Mouse (Mus musculus) testis, adult 2 months (tissue): ENCODE data around the gene Mrps23. TPM values are rescaled to one million over a fixed set of nuclear protein-coding genes. Genes with fewer than 3 reads are reported as not detected.

Experiments used
- H3K27ac ChIP-seq: fragments of 200-500 bp; 2 replicates; pipeline ENCODE4 v1.5.1; 2012; ENCODE audit warnings: low read depth, low read length; ENCODE audit not compliant: control insufficient read depth, insufficient read depth
- H3K27me3 ChIP-seq: fragments of 200-500 bp; 2 replicates; pipeline ENCODE4 v1.6.1; 2012; ENCODE audit warnings: mild to moderate bottlenecking, low read length, moderate library complexity; ENCODE audit not compliant: control insufficient read depth, insufficient read depth
- H3K36me3 ChIP-seq: fragments of 200-500 bp; 2 replicates; pipeline ENCODE4 v1.6.1; 2012; ENCODE audit warnings: mild to moderate bottlenecking, low read length; ENCODE audit not compliant: control insufficient read depth, insufficient read depth
- H3K4me1 ChIP-seq: fragments of 200-500 bp; 2 replicates; pipeline ENCODE4 v1.6.1; 2012; ENCODE audit warnings: low read length; ENCODE audit not compliant: control insufficient read depth, insufficient read depth
- H3K4me3 ChIP-seq: fragments of 200-500 bp; 2 replicates; pipeline ENCODE4 v1.5.1; 2012; ENCODE audit warnings: low read depth, mild to moderate bottlenecking, low read length, moderate library complexity, mixed read lengths; ENCODE audit not compliant: control insufficient read depth
- CTCF ChIP-seq: fragments of 200-500 bp; IDR thresholded peaks from 2 replicates; pipeline ENCODE4 v1.5.1; 2012; ENCODE audit warnings: low read depth, mild to moderate bottlenecking, inconsistent platforms, low read length, moderate library complexity; ENCODE audit not compliant: control insufficient read depth, insufficient read depth, insufficient replicate concordance
- POLR2A ChIP-seq: fragments of 200-500 bp; IDR thresholded peaks from 2 replicates; pipeline ENCODE4 v1.6.1; 2012; ENCODE audit warnings: low read depth, mild to moderate bottlenecking, inconsistent platforms, low read length, moderate library complexity; ENCODE audit not compliant: control insufficient read depth
- polyA plus RNA-seq: library from polyadenylated mRNA; depleted of rRNA; stranded (reverse); fragments of >200 nt; gene quantifications from 2 replicates; pipeline ENCODE4 v1.2.3, GENCODE M21; 2012; rRNA removed

Gene Mrps23
- 29.8 and 46.7 TPM in 2 replicates for polyA plus RNA-seq

DNA sequence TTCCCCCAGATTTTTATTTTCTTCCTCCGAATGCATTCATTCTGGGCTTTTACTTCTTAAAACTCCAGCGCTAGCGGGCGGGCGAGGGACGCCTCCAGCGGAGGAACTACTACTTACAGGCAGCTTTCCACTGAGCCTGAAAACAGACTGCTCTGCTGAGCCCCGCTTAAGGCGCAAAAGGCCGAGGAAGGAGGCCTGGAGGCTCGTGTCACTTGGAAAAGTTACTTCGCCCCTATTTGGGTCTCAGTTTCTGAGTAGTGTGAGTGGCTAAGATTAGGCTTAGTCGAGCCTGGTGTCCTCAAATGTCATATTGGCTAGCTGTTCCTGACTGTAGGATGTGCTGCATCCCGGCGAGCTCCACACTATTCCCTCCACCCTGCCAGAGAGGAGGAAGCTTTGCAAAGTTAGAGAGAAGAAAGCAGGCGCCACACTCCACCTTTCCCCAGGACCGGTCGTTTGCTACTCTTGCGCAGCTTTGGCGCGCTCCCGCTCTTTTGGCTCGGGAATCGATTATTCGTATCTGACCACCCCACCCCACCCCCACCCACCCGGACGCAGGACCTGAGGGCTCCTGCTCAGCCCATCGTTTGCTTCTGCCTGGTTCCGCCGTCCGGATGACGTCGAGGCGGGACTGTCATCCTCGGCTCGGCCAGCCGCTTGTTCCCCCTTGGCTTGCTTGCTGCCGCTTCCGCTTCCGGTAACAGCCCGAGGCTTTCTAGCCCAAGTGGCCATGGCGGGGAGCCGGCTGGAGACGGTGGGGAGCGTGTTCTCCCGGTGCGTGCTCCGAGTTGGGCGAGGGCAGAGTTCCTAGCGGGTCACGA, at the start of gene Mrps23:
TSS of gene Mrps23 (plus strand) at position 677 of the 821 bp plus-strand sequence.
- peak within 1 kb of the TSS; percentile 87 for H3K27ac ChIP-seq
- peak; percentile 77 for TF ChIP-seq POLR2A
- TF ChIP-seq CTCF, result no peak
- peak within 1 kb of the TSS; percentile 88 for H3K4me3 ChIP-seq

DNA sequence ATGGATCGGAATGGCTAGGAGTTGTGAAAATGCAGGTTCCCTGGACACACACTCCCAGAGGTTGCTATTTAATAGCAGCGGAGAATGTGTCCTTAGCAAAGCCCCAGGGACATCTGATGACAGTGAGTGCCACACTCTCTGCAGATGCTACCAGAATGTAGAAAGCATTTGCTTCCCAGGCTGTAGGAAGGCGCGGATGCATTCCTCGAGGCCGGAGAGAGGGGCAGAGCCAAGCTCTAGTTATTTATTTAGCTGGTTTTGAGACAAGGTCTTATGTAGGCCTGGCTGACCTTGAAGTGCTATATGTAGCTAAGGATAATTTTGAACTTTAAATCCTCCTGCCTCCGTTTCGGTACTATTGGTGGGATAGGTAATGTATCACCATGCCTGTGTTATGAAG, 49.7 kb upstream of the Mrps23 start:
- Histone ChIP-seq H3K4me3 (no peak overlapping the region), H3K27me3 (no peaks in the 10 kb centered on the region), H3K36me3 (no peaks in the 10 kb centered on the region), H3K27ac (no peak overlapping the region), H3K4me1 (peaks cover 2% of the 10 kb centered on the region)
- no peak for TF ChIP-seq POLR2A
- TF ChIP-seq CTCF, result no peak

More for the DNA sequence above, at the start of gene Mrps23:
- H3K4me1 ChIP-seq, result peaks cover 7% of the 10 kb centered on the region
- H3K27me3 ChIP-seq, result no peaks in the 10 kb centered on the region
- no peaks in the 10 kb centered on the region; the same call in 1 of the 2 replicates for H3K36me3 ChIP-seq

DNA sequence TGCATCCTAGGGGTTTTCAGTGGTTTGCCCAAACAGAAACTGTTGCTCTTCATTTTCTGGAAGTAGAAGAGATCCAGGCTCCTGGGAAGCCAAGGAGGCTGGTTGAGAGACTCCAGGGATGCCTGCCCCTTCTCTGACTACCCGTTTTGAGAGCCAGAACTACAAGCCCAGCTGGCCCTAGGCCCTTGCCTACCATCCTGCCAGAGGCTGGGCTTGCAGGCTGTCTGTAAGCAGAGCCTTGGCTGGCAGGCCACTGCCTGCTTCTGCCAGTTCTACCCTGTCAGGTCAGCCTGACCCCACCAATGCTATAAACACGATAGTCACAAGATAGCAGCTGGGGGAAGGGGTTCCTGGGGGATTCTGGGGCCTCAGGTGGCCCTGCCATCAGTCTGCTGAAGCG, 48.7 kb upstream of the Mrps23 start:
- Histone ChIP-seq H3K27ac (no peak overlapping the region), H3K4me1 (peaks cover 3% of the 10 kb centered on the region), H3K27me3 (no peaks in the 10 kb centered on the region), H3K4me3 (no peak overlapping the region), H3K36me3 (no peaks in the 10 kb centered on the region)
- TF ChIP-seq POLR2A, result no peak
- no peak for TF ChIP-seq CTCF

DNA sequence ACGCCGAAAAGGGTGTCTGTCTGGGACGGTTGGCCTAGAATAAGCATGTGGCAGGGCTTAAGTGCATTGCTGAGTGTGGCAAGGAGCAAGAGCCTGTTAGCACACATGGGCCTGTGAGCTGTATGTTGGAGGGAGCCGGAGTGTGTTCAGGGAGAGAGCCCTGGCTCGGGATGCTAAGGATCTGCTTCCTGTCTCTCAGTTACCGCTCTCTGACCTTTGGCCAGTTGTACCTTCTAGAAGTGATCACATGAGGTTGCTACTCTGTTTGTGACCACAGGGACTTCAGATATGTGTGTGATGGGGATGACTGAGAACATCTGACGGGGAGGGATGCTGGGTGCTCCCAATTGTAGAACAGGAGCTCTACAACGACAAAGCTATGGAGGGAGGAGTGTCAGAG, 48.2 kb upstream of the Mrps23 start:
- H3K36me3 ChIP-seq, result no peaks in the 10 kb centered on the region
- no peak overlapping the region for H3K4me3 ChIP-seq
- TF ChIP-seq POLR2A (no peak), CTCF (no peak)
- H3K4me1 ChIP-seq, result peaks cover 5% of the 10 kb centered on the region
- H3K27me3 ChIP-seq, result no peaks in the 10 kb centered on the region
- H3K27ac ChIP-seq, result peak overlapping the region; percentile 23; the same call in 1 of the 2 replicates

DNA sequence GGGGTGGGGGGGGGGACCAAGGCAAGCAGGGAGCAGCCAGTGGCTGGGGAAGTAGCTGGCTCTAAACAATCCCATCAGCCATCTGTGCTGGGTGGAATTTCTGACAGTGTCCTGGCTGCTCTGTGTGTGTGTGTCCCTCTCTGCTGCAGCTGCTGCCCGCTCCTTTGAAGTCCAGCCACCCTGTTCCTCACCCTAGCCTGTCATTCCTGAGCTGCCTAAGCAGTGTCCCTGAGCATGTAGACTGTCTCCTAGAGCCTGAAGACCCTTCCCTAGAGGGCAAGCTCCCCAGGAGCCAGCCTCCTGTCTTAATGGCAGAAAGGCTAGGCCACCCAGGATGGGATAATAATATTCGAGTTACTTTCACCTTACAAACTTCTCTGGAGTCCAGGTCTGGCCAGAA, 47.8 kb upstream of the Mrps23 start:
- Histone ChIP-seq H3K4me1 (peaks cover 6% of the 10 kb centered on the region), H3K27me3 (no peaks in the 10 kb centered on the region), H3K4me3 (no peak overlapping the region), H3K36me3 (no peaks in the 10 kb centered on the region), H3K27ac (peak overlapping the region; percentile 12; the same call in 1 of the 2 replicates)
- TF ChIP-seq POLR2A (no peak), CTCF (no peak)

DNA sequence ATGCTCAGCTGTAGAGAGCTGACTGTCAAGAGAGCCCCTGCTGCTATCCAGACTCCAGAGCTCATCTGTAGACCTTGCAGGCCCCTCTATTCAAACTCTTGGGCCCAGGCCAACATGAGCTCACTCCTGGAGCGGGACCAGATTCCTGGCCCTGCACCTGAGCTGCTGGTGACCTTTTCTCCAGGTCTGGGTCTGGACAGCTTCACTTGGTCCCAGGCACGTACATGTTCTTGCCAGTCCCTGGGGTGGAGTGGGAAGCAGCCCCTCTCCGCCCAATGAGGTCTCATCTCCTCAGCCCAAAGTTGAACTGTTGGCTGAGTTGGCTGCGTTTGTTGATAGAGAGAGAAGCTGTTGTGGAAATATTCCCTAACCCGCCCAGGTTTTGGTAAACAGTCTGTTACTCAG, 45.3 kb upstream of the Mrps23 start:
- Histone ChIP-seq H3K27ac (peak overlapping the region; percentile 51; the same call in 1 of the 2 replicates), H3K36me3 (no peaks in the 10 kb centered on the region), H3K27me3 (no peaks in the 10 kb centered on the region), H3K4me3 (no peak overlapping the region), H3K4me1 (peaks cover 12% of the 10 kb centered on the region)
- TF ChIP-seq POLR2A (no peak), CTCF (no peak)

DNA sequence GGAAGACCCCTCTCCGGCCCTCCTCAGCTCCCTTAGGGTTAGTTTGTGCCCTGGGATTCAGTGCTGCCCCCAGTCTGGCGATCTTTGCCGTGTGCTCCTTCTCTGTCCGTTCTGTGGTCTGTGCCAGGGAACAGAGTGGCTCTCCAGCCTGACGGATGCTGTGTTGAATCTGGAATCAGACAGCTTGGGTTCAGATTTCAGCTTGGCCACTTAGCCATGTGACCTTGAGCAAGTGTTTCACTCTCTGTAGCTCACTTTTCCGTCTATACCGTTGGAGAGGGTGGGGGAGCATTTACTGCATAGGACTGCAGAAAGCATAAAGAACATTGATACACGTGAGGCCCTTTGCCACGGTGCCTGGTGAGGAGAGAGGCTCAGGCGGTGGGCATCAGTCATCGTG, 44.8 kb upstream of the Mrps23 start:
- Histone ChIP-seq H3K4me3 (no peak overlapping the region), H3K4me1 (peaks cover 11% of the 10 kb centered on the region), H3K27me3 (no peaks in the 10 kb centered on the region), H3K27ac (peak overlapping the region; percentile 42; the same call in 1 of the 2 replicates), H3K36me3 (no peaks in the 10 kb centered on the region)
- no peak for TF ChIP-seq CTCF
- TF ChIP-seq POLR2A, result no peak
